Mouse (Mus musculus): ENCODE data around the gene Tbcd.

The Tbcd gene

DNA sequence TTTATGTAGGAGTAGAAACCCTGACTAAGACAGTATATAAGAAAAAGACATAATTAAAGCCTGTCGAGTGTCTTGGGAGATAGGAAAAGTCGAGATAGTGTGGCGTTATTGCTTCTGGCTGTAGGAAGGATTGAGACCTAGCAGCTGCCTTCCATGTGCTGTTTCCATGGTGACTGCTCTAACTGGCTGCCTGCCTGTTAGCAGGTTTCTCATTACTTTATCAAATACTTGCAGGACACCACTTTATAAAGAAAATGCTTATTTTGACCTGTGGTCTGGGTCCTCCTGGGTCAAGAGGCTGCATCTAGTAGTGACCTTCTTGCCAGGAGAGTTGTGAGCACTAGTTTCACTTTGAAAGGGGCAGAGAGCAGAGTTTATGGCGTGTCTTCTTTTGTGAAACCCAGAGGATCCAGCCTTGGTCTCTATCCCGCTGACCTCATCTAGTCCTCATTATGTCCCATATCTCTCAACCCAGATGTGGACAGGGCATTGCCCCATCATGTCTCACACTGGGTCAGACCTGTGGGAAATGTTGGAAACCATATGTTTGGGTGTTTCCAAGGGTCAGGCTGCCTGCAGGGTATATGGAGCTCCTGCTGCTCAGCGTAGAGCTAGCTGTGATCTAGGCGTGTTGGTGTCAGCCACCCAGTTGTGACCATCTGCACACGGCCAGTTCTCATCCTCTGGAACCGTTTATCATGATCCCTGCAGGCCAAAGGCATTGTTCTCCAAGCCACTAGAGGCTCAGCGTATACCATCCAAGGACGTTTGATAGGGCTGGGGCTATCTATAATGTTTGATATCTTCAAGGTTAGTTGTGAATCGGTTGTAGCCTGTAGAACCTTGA lies 97.5 kb downstream of the Tbcd start:
- ChIA-PET CTCF (no interaction called here), POLR2A (interaction anchor here in 1 of 4 experiments (0.6 kb wide), 1 partner anchor 311 kb away, joined by 8 read pairs; no protein-coding TSS in a partner anchor)

DNA sequence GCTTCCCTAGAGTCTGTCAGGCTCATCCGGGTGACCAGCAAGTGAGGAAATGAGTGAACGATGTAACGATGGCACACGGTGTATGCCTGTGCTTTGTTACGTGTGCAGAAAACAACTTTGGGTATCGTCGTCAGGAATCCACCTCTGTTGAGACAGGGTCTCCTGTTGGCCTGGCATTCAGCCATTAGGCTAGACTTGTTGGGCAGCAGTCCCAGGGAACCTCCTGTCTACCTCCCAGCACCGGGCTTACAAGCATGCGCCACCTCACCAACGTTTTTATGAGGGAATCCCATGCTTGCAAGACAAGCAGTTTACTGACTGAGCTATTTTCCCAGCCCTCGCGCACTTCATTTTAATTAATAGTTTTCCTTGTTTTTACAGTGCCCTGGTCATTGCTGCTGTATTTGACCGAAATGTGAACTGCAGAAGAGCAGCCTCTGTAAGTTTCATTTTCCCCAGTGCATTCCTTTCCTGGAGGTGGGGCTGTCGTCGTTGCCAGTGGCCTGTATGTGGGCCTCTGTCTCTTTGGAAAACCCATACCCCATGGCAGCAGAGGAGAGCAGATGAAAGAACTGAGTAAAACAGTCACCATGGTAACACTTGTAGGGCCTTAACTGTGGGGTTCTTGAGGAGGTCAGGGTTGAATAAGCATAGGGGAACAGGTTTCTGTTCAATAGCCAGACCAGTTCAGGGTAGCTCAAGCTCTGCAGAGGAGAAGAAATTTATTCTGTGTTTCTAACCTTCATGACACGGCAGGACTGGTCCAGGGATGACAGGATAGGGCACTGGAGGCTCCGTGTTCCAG lies 98.3 kb downstream of the Tbcd start:
- ChIA-PET POLR2A (interaction anchor here in 1 of 4 experiments (0.6 kb wide), 1 partner anchor 312 kb away, joined by 8 read pairs; no protein-coding TSS in a partner anchor), CTCF (interaction anchor here in 1 of 4 experiments (0.6 kb wide), 1 partner anchor 108 kb away, joined by 3 read pairs; no protein-coding TSS in a partner anchor)

DNA sequence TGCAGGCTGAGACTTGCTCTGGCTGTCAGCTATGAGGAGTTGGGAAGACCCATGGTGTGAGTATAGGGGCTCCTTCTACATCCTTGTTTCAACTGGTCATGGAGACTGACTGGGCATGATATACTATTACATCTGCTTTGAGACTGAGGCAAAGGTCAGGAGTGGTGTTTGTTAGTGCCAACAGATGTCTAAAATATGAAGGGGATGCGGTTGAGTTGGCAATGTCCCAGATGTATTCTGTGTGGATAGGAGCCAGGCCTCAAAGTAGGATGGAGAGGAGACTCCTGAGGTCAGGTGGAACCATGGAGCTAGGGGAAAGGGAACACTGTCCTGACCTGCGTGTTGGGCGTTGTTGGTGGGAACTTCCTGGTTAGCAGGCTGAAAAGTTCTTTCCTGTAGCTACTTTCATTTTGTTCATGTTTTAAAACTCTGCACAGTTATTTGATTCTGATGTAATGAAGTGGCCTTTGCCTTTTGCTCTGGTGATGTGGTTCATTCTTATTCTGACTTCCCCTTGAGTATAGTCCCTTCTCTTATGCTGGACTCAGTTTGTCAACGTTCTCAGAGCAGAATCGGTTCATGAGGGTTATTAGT lies 99.6 kb downstream of the Tbcd start:
- ChIA-PET CTCF (no interaction called here), POLR2A (interaction anchor here in 1 of 4 experiments (1.2 kb wide), 1 partner anchor 35 kb away, joined by 3 read pairs; no protein-coding TSS in a partner anchor)

DNA sequence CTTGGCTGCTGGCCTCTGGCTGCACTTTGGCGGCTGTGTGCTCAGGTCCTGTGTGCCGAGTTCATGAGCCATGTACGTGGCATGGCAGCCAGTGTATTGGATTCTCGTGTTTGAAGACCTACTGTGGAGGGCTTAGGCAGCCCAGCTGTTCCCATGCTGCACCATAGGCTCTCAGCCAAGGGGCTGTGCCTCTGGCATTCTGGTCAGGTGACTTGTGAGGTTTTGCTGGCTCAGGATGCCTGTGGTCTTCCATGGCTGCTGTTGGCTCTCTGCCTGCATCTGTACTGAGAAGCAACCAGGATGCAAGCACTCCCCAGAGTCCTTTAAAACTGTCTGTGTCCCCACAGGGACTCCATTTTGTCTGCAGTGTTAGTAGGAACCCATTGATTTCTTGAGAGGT lies 100.4 kb downstream of the Tbcd start:
- ChIA-PET CTCF (no interaction called here), POLR2A (no interaction called here)

DNA sequence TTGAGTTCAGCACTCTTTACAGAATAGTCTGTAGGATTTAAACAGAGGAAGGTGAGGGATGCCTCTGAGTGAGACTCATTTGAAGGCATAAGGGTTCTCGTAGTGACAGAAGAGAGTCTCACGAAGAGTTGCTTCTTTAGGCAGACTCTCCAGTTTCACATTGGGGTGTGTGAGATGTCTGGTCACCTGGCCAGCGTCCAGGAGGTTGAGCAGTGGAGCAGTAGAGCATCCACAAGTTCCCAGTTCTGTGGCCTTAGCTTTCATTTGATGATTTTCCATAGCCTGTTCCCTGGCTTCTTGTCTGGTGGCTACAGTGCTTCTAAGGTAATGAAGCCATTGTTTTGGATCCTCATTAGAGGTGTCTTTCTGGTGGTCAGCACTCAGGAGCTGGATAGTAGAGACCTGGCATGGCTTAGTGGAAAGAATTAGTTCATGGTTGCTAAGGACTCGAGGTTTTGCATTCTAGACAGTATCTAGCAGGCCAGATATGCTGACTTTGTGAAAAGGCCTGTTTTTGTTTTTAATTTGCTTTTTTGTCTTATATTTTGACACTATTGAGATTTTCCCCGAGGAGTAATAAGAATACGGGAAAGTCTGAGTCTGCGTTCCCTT lies 101.2 kb downstream of the Tbcd start:
- POLR2A ChIA-PET, result no interaction called here
- CTCF ChIA-PET, result no interaction called here

DNA sequence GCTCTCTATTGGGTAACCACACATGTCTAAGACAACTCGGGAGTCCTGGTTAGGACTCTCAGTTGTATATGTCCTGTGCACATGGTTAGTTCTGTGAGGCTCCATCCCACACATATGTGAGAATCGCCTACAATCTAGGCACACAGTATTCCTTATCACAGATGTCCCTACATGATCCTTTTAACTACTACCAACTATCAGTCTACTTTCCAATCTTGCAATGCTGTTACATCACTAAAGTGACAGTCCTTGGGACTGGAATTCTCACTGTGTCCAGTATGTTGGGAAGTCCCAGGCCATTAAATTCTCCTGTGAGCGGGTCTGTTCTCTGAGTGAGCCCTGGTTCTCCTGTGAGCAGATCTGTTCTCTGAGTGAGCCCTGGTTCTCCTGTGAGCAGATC lies 101.7 kb downstream of the Tbcd start:
- CTCF ChIA-PET, result no interaction called here
- POLR2A ChIA-PET, result no interaction called here

DNA sequence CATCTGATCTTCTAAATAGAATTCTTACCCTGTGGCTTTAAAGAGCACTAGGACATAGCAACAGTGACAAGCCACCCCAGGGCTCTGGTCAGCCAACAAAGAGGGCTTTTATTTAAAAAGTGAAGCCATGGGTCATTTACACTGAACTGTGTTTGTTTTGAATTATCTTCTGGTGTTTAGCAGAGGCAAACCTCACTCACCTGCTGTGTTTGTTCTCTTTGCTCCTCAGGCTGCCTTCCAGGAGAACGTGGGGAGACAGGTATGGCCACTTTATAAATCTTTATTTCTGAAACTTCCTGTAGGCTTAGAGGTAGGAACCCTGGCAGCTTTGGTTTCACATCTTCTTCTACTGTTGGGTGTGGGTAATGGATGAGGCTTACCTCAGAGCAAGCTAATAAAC lies 105.0 kb downstream of the Tbcd start:
- POLR2A ChIA-PET, result no interaction called here
- CTCF ChIA-PET, result no interaction called here

DNA sequence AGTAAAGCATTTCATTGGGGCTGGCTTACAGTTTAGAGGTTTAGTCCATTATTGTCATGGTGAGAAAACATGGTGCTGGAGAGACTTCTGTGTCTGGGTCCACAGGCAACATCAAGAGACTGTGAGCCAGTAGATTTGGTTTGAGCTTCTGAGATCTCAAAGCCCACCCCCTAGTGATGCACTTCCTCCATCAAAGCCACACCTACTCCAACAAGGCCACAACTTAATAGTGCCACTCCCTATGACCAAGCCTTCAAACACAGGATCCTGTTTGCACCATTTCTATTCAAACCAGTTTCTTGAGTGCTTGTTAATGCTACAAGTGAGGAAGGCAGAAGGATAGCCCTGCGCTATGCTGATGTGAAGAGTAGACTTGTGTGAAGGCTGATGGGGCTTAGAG lies 106.2 kb downstream of the Tbcd start:
- CTCF ChIA-PET, result no interaction called here
- POLR2A ChIA-PET, result interaction anchor here in 1 of 4 experiments (0.6 kb wide), 1 partner anchor 56 kb away, joined by 3 read pairs; no protein-coding TSS in a partner anchor

DNA sequence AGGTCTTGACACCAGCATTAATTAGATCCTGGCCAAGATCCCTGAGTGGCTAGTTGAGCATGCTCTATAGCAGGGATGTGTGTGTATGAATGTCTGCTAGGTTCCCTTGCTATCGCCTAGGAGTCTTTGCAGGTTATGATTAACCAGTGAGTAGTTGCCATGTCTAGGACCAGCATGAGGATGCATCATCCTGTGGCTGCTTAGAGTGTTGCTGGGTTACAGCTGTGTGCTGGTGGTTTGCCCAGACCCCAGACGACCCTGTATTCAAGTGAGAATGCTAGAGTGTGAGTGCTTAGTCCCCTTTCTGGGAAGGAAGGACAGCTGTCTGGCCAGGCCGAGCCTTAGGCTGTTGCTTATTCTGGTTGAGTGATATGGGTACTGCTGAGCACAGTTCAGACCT lies 106.8 kb downstream of the Tbcd start:
- POLR2A ChIA-PET, result no interaction called here

DNA sequence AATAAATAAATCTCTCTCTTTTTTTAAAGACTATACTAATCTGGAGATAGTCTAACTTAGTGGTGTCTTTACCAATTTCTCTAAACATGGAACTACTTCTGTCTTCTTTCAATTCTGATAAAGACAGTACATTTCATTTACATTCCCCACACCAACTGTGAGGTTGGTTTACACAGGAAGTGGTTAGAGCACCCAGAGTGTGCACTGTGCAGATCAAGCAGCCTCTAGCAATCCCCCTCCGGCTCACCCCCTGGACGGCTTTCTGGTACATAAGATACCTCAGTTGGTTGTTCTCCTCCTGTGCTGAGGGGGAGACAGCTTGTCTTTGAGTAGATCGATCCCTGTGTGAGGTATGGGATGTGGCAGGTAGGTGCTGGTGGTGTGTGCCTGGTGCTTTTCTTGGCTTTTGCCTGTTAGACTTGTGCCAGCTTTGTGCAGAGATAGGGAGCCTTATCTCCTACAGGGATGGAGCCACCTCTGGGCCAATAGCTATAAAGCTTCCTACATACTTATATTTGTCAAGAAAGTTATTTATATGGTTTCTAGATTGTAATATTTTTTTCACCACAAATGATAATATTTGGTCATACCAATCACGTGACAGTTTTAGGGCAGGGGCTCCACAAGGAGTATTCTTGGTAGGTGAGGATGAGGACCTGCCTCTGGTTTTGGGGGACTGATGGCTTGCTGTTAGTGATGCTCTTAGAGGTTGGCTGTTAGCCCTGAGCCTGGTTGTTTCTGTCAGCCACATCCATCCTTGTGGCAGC lies 108.0 kb downstream of the Tbcd start:
- CTCF ChIA-PET, result no interaction called here
- POLR2A ChIA-PET, result no interaction called here

More for the DNA sequence above, 106.8 kb downstream of the Tbcd start:
- CTCF ChIA-PET, result no interaction called here

DNA sequence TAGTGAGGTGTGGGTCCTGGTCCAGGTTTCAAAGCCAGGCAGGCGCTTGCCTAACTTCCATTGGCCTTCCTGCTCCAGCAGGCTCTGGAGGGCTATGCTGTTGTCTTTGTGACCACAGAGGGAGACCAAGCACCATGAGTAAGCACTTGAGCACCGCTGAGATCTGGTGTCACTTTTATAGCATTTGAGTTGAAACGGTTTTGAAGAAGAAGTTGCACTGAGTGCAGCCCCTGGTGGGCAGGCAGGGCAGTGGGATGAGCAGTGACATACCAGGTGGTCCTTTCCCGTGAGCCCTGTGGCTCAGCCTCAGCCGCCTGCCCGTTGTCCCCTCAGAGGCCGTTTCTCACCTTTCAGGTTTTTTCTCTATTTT lies 108.5 kb downstream of the Tbcd start:
- POLR2A ChIA-PET, result interaction anchor here in 1 of 4 experiments (1.6 kb wide), 1 partner anchor 11 kb away, joined by 3 read pairs; no protein-coding TSS in a partner anchor
- CTCF ChIA-PET, result no interaction called here

DNA sequence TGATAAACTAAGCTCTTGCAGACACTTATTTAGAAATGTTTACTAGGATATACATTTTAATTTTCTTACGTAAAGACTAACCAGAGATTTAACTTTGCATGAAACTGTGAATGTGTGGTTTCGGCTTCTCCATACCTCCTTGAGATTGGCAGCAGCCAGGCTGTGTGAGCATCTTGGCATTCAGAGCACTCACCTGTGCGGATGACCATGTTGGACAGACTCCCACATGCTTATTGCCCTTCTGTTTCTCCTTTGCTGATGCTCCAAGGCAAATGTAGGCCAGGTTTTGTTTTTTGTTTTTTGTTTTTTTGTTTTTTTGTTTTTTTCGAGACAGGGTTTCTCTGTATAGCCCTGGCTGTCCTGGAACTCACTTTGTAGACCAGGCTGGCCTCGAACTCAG lies 111.6 kb downstream of the Tbcd start:
- ChIA-PET POLR2A (no interaction called here), CTCF (no interaction called here)

DNA sequence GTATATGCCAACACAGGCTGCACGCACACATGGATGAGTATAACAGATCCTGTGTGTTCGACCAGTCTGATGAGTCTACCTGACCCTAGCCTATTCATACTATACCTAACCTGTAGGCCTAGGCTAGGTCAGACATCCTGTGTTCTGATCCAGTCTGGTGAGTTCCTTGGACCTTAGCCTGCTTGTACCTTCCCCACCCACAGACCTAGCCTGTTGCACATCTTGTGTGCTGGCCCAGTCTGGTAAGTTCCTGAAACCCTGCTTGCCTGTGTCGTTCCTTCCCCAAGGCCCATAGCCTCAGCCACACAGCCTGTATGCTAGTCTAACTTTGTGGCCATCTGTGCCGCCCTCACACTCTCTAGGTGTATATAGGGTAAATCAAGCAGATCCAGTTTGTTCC lies 112.5 kb downstream of the Tbcd start:
- ChIA-PET CTCF (no interaction called here), POLR2A (no interaction called here)

DNA sequence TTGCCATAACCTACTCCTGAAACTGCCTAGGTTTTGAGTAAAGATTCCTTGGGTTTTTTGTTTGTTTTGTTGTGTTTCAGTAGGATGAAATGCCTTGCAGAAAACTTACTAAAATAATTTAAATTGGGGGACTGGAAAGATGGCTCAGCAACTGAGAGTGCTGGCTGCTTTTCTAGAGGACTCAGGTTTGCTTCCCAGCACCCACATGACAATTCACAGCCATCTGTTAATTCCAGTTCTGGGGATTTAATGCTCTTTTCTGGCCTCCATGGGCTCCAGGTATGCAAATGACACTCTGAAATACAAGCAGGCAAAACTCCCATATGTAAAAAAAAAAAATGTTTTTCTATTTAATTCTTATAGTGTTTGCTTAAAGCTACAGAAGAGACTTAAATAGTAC lies 130.1 kb downstream of the Tbcd start:
- CTCF ChIA-PET, result interaction anchor here in 2 of 4 experiments (0.8 to 1.4 kb wide), 2 partner anchors 106 to 728 kb away, joined by 5 to 15 read pairs; no protein-coding TSS in a partner anchor
- POLR2A ChIA-PET, result interaction anchor here in 1 of 4 experiments (1.2 to 1.8 kb wide), 2 partner anchors 8 to 16 kb away, joined by 3 to 5 read pairs; no protein-coding TSS in a partner anchor

DNA sequence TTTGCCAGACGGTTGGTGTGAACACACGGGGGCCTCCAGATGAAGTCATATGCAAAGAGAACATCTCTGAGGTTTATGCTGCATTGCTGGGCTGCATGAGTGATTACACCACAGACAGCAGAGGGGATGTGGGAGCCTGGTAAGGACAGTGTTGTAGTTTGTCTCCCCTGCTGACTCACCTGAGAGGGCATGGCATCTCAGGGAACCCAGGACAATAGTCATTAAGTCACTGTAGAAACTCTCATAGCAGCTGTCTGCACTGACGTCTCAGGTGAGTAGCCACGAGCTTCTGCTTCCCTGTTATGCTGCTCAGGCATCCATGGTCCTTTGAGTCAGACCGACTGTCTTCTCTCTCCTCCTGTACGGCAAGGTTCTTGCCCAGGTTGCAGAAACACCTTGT lies 145.5 kb downstream of the Tbcd start:
- CTCF ChIA-PET, result no interaction called here
- POLR2A ChIA-PET, result interaction anchor here in 1 of 4 experiments (2.5 kb wide), 1 partner anchor 13 kb away, joined by 11 read pairs; no protein-coding TSS in a partner anchor

DNA sequence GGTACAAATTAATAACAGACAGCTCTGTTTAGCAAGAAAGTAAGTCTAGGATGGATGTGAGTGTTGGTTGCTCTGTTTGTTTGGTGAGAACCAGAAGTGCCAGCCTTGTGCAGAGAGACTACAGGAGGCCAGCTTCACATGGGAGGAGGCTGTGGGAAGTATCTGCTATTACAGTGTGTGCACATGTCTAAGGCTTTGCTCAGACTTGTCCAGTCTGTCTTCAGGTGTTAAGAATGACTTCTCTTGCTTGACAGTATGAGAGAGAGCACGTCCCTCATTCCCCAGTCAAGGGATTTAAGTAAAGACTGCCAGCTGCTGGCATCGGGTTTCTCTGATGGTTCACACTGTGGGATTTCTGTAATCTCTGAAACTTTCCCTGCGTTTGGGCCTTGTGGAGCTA lies 149.7 kb downstream of the Tbcd start:
- CTCF ChIA-PET, result no interaction called here
- POLR2A ChIA-PET, result interaction anchor here in 3 of 4 experiments (0.6 to 1.0 kb wide), 4 partner anchors 9 to 85 kb away, joined by 3 read pairs; partner anchors contain the start of gene B3gntl1 (in 1 of the 3)

DNA sequence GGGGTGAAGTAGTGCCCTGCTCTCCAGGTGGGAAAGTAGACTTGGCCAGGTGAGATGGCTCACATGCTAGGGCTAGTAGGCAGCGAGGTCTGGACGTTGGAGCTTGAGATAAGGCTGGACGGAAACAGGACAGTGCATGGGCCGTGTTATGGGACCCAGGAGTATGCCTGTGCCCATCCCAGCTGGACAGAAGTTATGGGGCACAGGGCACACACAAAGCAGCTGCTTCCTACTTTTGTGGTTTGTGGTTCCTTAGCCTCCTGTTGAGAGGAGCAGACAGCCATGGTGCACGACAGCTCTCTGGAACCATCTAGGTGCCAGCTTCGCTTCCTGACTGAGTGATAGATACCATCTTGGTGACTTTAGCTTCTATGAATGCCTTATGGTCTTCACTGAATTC lies 153.9 kb downstream of the Tbcd start:
- ChIA-PET POLR2A (interaction anchor here in 2 of 4 experiments (0.6 to 1.1 kb wide), 3 partner anchors 9 to 22 kb away, joined by 3 read pairs; no protein-coding TSS in a partner anchor), CTCF (no interaction called here)

DNA sequence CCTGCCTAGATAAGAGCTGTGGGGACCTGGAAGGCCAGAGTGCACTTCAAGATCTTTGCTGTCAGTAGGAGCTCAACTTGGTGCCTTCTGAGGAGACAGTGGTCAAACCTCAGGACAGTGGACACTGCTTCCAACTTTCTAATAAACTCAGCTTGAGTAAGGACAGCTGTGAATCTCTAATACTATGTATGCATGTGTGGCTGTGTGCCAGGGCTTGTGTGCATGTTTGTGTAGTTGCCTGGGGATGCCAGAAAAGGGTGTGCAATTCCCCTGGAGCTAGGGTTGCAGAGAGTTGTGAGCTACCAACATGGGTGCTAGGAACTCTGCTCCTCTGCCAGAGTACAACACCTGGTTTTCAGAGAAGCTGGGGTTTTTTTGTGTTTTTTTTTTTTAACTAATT lies 159.2 kb downstream of the Tbcd start:
- CTCF ChIA-PET, result interaction anchor here in 3 of 4 experiments (0.6 to 0.8 kb wide), 4 partner anchors 43 to 549 kb away, joined by 3 to 5 read pairs (median 4); no protein-coding TSS in a partner anchor

More for the DNA sequence above, 159.2 kb downstream of the Tbcd start:
- POLR2A ChIA-PET, result interaction anchor here in 3 of 4 experiments (0.6 to 2.8 kb wide), 12 partner anchors 8 to 1915 kb away, joined by 3 to 11 read pairs (median 4); partner anchors contain the start of genes B3gntl1 (in 2 of the 3) and Tbcd (in 1 of the 3)

All from embryonic stem cell, embryonic (primary cell).